Mouse (Mus musculus): Measurements from ENCODE around the gene Plekhg2.

- TF ChIP-seq CTCF (IDR thresholded peaks at IDR 0.05; ENCODE audit: insufficient read depth, low read depth, low read length), result no peak
- no peak for TF ChIP-seq POLR2A (IDR thresholded peaks at IDR 0.05; ENCODE audit: insufficient read depth, low read depth, low read length)
Measured at GRCm38 (mm10) chr7:28390331-28390730, 17.9 kb upstream of the Plekhg2 start.
